Mouse (Mus musculus): ENCODE data around the gene Srsf10. TPM values are rescaled to one million over a fixed set of nuclear protein-coding genes. Genes with fewer than 3 reads are reported as not detected.

Gene Srsf10
- total RNA-seq, 2 experiments from 2014 or later: 145 to 183 TPM

DNA sequence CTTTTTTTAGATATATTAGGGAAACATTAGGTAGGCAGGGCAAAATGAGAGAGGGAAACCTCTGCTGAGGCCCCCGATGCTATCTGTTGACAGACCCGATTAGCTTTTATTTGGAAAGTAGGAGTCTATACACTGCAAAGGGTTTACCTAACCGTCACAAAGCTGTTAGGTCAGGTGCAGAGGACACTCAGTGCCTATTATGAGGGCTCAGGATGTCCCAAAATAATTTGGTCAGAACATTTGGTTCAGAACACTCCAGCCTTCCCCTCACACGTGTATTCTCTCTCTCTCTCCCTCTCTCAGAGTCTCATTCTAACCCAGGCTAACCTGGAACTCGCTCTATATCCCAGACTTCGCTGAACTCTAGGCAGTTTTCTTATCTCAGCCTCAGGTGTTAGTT, 26.5 kb downstream of the Srsf10 start:
- no peak for DNase-seq (ENCODE audit: low spot score in 2 of 2)

DNA sequence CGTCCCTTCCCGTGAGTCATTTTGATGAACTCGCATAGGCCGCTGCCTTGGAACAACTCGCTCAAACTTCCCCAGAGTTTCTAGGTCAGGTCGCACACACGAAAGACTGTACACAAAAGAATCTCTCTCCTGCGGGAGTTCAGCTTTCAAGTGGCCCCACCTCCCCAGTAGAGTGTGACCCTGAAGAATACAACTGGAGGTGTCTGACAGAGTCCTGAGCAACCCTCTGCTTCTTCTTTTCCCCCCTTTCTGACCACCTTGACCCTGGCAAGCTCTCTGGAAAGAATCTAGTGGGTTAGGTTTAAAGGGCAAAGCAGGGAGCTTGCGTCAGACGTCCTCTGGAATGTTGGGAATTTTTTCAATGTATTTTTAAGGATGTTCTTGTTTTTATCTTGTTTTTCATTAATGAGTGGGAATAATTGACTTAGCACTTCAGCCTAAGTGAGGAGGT, 27.9 kb downstream of the Srsf10 start:
- no peak for DNase-seq (ENCODE audit: low spot score in 2 of 2)

DNA sequence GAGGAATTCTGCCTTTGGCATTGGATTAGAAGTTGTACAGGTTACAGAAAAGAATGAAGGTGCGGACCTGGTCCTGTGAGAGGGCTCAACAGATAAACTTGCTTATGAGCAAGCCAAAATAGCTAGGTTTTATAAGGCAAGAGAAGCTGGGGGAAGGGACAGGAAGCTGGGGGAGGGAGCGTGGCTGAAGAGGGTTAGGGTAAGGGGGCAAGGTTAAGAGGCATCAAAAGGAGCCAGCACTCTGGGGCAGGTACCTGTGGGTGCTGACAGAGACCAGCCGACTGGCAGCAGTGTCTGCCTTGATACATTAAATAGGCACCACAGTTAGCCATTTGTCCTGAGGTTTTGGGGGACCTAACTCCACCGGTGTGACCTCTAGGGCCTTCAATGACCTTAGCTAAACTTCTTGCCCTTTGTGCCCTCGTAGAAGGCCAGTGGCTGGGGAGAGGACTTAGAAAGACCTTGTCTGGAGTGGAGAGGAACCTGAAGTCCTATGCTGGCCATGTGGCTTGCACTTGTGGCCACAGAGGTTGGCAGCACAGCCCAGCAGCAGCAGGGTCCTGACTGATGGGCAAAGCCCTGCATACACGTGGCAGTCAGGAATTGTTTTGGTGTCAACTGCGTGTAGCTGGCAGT, 28.5 kb downstream of the Srsf10 start:
- DNase-seq (ENCODE audit: low spot score in 2 of 2): no peak

DNA sequence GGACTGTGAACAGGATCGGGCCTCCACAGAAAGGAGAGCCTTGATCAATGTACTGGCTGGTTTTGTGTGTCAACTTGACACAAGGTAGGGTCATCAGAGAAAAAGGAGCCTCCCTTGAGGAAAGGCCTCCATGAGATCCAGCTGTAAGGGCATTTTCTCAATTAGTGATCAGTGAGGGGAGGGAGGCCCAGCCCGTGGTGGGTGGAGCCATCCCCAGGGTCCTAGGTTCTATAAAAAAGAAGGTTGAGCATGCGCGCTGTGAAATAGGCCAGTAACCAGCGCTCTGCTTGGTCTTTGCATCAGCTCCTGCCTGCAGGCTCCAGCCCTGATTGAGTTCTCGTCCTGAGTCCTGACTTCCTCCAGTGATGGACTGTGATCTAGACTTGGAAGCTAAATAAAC, 29.0 kb downstream of the Srsf10 start:
- DNase-seq (ENCODE audit: low spot score in 2 of 2): no peak

DNA sequence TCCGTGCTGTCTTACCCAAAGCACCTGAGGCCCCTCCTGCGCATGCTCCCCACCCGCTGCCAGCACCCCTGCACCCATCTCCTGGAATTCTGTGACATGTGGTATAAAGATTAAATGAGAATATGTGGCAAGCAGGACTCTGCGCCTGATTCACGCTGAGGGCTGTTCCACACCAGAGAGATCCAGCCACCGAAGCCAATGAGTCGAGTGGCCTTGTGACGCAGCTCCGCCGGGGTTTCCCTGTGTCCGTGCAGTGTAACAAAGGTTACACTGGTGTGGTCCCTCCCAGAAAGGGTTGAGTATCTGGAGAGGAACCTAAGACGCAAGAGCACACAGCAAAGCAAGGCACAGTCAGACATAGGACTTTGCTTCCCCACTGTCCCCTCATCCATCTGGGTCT, 30.1 kb downstream of the Srsf10 start:
- no peak for DNase-seq (ENCODE audit: low spot score in 2 of 2)

DNA sequence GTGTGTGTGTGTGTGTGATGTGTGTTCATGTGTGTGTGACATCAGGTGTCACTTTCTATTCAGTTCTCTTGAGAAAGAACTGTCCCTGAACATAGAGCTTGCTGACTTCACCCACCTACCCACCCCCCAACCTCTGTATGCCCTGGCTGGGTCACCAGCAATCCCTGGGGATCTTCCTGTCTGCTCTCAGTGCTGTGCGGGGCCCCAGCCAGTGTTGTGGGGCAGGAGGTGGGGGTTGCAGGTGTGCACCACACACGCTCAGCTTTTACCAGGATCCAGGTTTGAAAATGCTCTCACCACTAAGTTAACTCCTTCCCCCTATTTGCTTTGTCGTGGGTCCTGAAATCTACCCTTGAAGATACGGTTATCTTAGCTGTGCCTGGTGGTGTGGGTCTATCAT, 30.6 kb downstream of the Srsf10 start:
- no peak for DNase-seq (ENCODE audit: low spot score in 2 of 2)

DNA sequence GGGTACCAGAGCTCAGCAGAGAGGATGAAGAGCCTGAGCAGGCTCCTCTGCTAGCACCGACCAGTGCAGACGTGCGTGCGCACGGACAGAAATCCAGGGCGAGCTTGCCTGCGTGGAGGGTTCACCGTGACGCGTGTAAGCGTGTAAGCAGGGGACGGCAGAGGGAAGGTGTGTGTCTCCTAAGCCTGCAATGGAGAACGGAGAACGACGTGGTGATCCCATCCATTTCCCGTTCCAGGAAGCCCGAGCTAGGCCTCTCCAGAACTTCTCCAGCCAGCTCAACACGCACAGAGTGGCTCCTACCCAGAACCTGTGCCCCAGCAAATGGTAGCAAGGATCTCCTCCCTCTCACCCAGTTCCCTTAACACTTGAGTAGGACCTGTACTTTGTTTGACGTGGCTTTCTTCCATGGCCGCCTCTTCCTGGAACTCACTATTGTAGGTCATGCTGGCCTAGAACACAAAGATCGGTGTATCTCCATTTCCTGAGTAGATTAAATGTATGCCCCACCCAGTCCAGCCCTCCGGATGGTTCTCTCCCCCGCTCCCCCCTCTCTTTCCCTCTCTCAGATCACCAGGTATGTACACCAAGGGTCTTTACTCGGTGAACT, 33.0 kb downstream of the Srsf10 start:
- DNase-seq (ENCODE audit: low spot score in 2 of 2): no peak

DNA sequence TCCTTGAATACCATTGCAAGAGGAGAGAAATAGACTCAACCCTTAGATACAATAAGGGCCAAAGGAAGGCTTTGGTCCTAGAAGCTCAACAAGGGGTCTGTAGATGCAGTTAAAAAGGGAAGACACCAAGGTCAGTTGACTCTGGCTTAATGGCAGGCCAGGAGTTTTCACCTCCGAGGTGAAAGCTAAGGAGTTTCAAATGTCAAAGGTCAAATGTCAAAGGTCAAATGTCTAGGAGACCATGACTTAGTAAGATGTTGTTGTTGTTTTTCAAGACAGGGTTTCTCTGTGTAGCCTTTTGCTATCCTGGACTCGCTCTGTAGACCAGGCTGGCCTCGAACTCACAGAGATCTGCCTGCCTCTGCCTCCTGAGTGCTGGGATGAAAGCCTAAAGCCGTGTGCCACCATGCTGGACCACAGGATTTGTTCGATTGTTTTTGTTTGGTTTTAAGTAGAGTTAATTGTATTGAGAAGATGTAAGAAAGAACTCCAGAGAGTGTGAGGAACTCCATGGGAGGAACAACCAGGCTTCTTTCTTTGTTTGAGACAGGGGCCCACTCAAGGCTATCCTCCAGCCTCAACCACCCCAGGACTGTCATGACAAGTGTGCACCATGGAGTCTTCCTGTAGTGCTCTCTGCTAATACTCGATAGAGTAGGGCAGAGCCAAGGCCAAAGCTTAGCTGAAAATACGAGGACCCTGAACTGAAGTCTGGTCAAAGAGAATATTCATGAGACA, 33.8 kb downstream of the Srsf10 start:
- no peak for DNase-seq (ENCODE audit: low spot score in 2 of 2)

DNA sequence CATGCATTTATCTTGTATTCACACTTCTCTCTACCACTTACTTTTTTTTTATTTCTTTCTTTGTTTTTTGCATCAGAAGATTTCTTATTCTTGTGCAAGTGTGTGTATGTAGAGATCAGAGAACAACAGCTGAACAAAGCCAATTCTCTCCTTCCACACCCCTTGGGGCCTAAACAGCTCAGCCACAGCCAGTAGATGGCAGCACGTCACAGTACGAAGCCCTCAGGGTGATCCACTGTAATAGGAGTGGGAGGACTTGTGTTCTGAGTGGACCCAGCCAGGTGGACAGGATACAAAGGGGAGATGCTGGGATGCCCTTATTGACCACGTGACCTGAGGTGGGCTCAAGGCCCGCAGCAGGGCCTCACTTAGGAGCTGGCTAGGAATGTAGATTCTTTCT, 34.3 kb downstream of the Srsf10 start:
- peak in 1 of 2 experiments; percentile 62 for DNase-seq (ENCODE audit: low spot score in 2 of 2)

DNA sequence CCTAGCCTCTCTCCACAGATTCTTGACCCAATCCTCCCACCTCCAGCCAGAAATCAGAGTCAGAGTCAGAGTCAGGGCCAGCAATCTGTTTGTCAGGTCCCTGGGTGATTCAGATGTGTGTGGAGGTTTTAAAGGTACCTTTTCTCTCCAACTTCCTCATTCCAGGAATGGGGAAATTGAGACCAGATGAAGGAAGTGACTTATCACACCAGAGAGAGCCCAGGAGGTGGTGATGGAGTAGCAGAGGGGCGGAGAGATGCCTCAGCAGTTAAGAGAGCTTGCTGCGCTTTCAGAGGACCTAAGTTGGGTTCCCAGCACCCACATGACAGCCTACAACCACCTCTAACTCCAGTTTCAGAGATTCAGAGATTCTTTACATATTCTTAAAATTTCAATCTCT, 36.0 kb downstream of the Srsf10 start:
- DNase-seq (ENCODE audit: low spot score in 2 of 2): no peak

DNA sequence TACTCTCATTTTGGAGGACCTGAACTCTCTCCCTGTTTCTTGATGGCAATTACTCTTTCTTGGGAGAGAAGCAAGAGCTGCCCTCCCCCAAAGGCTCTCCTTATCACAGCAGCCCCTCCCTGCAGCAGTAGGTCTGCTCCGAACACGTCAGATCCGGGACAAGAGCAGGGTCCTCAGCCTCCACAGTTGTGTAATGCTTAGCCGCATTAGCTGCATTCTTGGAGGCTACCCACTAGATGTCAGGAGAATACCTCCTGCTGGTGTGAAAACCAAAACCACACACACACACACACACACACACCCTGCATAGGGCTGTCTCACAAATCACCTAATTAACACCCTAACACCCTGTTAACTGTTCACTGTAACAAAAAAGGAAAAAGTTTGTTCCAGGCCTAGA, 37.3 kb downstream of the Srsf10 start:
- DNase-seq (ENCODE audit: low spot score in 2 of 2): no peak

DNA sequence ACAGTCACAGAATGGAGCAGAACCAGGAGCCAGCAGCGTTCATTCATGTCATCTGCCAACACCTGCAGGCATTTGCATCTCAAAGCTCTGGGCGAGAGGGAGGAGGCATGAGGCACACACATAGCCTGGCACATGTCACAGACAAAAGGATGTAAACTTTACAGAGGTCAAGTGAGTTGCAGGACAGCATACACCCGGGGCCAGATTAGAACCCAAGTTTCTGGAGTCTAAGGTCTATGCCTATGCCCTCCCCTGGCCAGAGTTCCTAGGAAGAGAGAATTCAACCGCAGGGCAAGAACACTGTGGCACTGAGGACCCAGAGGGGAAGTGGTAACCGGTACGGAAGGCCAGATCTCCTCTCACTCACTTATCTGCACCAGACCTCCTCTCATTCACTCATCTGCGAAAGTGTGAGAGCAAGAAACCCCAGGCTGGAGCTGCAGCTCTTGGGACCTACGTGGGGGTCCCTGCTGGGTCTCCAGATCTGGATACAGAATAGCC, 39.6 kb downstream of the Srsf10 start, which contains the start of gene Cnr2:
Cnr2 (plus strand) TSS at position 324 of the 501 bp plus-strand sequence.
- no peak for DNase-seq (ENCODE audit: low spot score in 2 of 2)

DNA sequence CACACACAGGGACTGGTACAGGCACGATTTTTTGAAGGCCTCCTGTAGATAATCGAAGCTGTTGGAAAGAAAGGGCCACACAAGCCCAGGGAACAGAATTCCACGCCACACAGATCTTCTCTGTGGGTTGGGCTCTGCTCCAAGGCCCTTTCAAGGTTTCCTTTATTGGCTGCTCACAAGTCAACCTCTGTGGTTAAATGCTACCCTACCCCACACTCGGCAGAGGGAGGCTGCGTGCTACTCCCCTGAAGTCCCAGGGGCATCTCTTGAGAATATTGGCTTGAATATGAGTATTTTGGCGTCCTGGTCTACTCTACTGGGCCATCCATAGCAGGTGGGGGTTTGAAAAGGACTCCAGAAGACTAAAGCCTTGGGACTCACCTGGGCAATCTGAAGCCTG, 40.6 kb downstream of the Srsf10 start:
- no peak for DNase-seq (ENCODE audit: low spot score in 2 of 2)

DNA sequence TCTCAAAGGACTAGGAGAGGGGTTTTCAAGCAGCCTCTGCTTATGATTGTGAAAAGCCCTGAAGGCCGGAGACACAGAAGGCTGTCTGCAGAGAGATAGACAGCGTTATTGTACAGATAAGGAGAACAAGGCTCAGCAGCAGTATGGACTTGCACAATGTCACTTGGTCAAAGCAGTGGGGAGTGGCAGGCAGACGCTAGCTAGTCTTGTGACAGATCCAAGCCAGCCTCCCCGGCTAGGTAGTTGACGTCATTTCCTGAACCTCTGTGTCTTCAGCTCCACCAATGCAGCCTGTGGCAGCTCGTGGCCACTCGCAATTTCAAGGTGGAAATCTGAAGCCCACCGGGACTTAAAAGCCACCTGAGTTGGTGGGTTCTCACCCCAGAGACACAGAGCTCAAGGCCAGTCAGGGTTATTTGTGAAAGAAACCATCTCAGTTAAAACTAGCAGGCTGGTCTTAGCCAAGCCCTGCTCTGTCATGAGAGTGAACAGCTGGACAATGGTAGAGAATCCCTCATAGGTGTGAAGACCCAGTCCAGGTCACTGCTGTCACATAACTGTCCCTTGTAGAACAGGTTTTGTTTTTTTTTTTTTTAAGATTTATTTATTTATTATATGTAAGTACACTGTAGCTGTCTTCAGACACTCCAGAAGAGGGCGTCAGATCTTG, 43.0 kb downstream of the Srsf10 start:
- DNase-seq (ENCODE audit: low spot score in 2 of 2): no peak

DNA sequence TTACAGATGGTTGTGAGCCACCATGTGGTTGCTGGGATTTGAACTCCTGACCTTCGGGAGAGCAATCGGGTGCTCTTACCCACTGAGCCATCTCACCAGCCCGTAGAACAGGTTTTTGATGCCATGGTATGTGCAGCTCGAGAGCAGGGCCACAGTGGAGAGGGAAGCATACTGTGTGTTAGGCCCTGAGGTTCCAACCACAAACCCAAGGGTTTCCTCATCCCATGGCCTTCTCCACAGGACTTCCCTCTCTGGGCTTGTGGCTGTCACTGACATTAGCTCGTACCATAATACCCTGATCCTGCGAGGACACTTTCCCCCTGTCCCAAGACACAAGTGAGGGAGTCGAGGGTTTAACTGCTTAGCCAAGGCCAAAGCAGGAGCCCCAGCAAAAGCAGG, 43.5 kb downstream of the Srsf10 start:
- DNase-seq (ENCODE audit: low spot score in 2 of 2): no peak

DNA sequence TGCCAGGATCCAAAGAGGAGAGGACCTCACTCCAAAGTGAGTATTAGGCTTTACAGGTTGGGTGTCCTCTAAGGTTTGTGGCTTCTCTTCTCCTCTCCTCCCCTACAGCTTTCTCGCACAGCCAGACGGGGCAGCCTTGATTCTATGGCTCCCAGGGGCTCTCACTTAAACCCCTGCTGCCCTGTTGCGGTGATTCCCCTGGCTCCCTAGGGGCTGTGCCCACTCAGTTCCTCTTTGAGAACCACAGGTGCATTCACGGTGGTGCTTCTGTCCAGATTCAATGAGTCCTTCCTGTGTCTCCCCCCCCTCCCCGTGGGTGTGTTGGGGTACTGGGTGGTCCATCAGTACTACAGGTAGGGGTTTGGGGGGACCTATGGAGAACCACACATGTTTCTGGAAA, 44.5 kb downstream of the Srsf10 start:
- no peak for DNase-seq (ENCODE audit: low spot score in 2 of 2)

DNA sequence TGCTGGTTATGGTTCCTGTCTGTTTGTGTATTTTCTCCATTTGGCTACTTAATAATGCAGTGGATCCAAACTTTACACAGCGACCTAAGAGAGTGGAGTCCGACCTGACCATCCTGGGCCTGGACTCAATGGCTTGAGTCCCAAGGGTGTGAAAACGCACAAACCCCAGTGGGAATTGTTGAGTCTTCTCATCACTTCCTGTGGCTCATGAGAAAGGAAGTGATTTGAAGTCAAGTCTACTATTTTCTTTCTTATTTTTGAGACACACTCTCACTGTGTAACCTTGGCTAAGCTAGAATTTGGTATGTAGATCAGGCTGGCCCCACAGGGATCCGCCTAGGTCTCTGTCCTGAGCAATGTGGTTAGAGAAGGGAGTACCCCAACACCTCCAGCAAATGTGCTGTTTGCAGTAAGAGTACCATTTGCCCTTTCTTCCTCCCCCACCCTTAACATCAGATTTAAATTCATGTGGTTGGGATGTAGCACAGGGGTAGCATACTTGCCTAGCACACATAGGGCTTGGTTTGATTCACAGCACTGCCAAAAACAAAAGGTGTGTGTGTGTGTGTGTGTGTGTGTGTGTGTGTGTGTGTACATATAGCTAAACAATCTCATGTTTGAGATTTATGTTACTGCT, 47.2 kb downstream of the Srsf10 start:
- DNase-seq (ENCODE audit: low spot score in 2 of 2): no peak

DNA sequence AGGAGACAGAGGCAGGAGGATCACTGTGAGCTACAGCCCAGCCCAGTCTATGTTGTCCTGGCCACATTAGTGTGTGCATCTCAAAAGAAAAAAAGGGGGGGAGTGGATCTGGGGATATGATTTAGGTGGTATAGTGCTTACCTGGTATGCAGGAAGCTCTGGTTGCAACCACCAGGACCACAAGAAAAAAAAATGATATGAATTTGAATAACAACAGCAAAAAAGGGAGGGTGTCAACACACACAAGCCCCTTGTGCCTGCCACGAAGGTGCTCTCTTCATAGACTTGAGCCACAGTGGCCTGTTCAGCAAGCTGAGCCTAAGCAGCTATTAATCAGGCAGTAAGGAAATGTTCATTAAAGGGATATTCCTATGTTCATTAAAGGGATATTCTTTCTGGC, 49.3 kb downstream of the Srsf10 start:
- no peak for DNase-seq (ENCODE audit: low spot score in 2 of 2)

DNA sequence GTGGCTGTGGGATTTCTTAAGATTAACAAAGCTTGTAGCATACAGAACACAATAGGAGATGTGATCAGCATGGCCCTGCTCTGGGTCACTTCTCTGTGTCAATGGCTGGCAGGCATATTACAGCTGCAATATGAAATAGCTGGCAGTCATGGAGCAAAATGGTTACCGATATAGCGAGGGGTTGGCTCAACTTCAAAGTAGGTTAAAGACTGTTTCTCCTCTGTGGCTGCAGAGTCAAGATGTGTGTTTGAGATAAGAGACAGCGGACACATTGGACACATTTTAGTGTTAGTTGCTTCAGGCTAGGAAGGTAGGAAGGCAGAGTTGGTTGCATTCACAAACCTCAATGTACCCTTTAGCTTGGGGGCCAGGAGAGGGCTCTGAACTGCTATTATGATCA, 51.1 kb downstream of the Srsf10 start:
- DNase-seq (ENCODE audit: low spot score in 2 of 2): no peak

DNA sequence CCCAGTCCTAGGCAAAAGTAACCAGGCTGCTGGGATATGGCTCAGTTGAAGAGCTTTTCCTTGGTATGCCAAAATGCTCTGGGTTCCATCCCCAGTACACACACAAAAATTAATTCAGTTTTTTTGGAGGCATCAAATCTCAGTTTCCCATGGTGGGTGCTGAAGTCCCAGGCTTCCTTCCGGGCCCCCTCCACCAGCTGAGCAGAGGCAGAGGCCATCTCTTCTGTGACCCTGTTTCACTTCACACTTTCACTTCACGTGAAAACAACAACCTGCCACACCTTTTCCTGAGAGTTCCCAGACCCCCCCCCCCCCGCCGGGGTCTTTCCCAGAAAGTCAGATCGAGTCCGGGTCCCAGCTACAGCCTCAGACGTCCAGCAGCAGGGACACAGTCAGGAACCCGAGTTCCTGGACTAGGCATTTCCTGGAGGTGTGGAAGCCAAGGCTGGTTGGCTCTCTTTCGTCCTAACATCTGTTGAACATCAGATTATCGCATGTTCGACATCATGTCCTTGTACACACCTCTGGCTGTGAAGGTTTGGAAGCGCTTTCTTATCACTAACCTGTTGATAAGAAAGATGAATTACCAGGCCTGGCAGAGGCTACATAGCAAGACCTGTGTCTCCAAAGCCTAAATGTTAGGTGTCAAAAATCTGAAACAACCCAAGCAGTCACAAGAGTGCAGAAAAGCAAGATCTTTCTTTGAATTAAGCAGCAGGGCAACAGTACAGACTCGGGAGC, 53.9 kb downstream of the Srsf10 start:
- DNase-seq (ENCODE audit: low spot score in 2 of 2): no peak

DNA sequence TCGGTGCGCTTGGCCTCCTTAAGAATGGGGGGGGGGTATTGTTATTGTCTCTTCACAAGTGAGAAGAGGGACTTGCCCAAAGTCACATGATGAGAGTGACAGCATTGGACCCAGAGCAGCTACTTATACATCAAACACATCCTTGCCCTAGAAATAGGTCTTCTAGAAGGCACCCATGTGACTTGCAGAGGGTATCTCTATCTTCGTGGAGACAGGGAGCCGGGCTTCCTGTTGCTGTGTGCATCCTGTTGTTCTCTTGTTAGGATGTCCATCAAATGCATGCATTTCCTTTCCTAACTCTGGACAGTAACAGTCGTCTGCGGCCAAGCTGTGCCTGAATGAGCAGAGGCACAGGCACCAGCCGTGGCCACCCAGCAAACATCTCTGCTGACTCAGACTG, 56.0 kb downstream of the Srsf10 start:
- no peak for DNase-seq (ENCODE audit: low spot score in 2 of 2)
